Mouse (Mus musculus) kidney, embryonic 16.5 days (tissue): Measurements from ENCODE around the gene Slc9b1. TPM values are rescaled to one million over a fixed set of nuclear protein-coding genes. Genes with fewer than 3 reads are reported as not detected.

ENCODE experiments used
- ATAC-seq: fragments of 200-750 bp; cut with Nextera tagmentation; 2 replicates; pipeline ENCODE4 v1.8.0; 2017; ENCODE audit warnings: moderate TSS enrichment; ENCODE audit not compliant: low FRiP score, low TSS enrichment
- H3K27ac ChIP-seq: fragments of 300-500 bp; sonication (generic); 2 replicates; pipeline ENCODE4 v1.5.1; 2014; ENCODE audit warnings: low read length
- H3K27me3 ChIP-seq: fragments of 300-500 bp; sonication (generic); 2 replicates; pipeline ENCODE4 v1.6.1; 2014; ENCODE audit warnings: low read length, control low read depth, mixed read lengths; ENCODE audit not compliant: insufficient read depth
- H3K36me3 ChIP-seq: fragments of 300-500 bp; sonication (generic); 2 replicates; pipeline ENCODE4 v1.6.1; 2014; ENCODE audit warnings: low read length, control low read depth, mixed read lengths; ENCODE audit not compliant: insufficient read depth
- H3K4me1 ChIP-seq: fragments of 300-500 bp; sonication (generic); 2 replicates; pipeline ENCODE4 v1.6.1; 2014; ENCODE audit warnings: low read length, control low read depth, mixed read lengths; ENCODE audit not compliant: insufficient read depth
- H3K4me2 ChIP-seq: fragments of 300-500 bp; sonication (generic); replicated peaks from 2 replicates; pipeline ENCODE4 v1.6.1; 2014; ENCODE audit warnings: low read depth, low read length
- H3K4me3 ChIP-seq: fragments of 300-500 bp; sonication (generic); 2 replicates; pipeline ENCODE4 v1.5.1; 2014; ENCODE audit warnings: mild to moderate bottlenecking, low read length
- H3K9ac ChIP-seq: fragments of 300-500 bp; sonication (generic); replicated peaks from 2 replicates; pipeline ENCODE4 v1.6.1; 2014; ENCODE audit warnings: low read length
- H3K9me3 ChIP-seq: fragments of 300-500 bp; sonication (generic); 2 replicates; pipeline ENCODE4 v1.6.1; 2016; ENCODE audit warnings: low read length, control low read depth
- WGBS: fragments of 180-500 bp; shearing (Covaris S2); extraction: QIAGEN DNeasy Blood & Tissue Kit; methylation state at CpG from one replicate; pipeline ENCODE4 v1.1.7; 2014; 5-methylcytosine and 5-hydroxymethylcytosine counted together
- polyA plus RNA-seq: library from polyadenylated mRNA; unstranded; fragments of >200 nt; fragmentation: Nextera tagmentation; extraction: Ambion mirVana; gene quantifications from 2 replicates; pipeline ENCODE4 v1.2.1, GENCODE M21; 2015

Gene Slc9b1
- 0.41 and 0.44 TPM in 2 replicates for polyA plus RNA-seq

- WGBS = 75% methylated on average over 14 of the region's 14 CpGs
Observed at GRCm38 (mm10) chr3:135347739-135348264, at the start of gene Slc9b1. Slc9b1 (plus strand) TSS chr3:135348029.

DNA sequence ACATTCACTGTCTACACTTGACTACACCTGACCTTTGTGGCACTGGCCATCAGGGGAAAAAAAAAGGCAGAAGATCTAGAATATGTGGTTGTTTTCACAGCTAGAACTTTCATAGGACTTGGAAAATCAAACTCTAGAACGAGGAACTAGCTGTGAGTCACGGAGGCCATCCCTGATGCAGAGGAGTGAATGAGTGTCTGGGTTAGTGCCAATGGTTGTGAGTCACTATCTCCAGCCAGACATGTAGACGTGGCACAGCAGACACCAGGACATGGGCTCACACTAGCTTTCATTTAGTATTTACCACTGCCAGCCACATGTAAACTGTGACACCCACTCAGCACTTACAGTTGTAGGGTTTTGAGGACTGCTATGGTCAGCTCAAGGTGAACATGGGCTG lies 49.3 kb upstream of the Slc9b1 start:
- 83% methylated on average over 3 of the region's 3 CpGs for WGBS
- H3K4me3 ChIP-seq = no peak overlapping the region
- no peaks in the 10 kb centered on the region for H3K4me1 ChIP-seq
- no peaks in the 10 kb centered on the region for H3K9me3 ChIP-seq
- H3K9ac ChIP-seq = no peak overlapping the region
- no peak overlapping the region for H3K27ac ChIP-seq
- H3K27me3 ChIP-seq = no peaks in the 10 kb centered on the region
- no peak for ATAC-seq
- no peaks in the 10 kb centered on the region for H3K36me3 ChIP-seq
- H3K4me2 ChIP-seq = no peak overlapping the region

More at GRCm38 (mm10) chr3:135347739-135348264, at the start of gene Slc9b1:
- no peaks in the 10 kb centered on the region for H3K27me3 ChIP-seq
- H3K4me2 ChIP-seq = no peak within 1 kb of the TSS
- ATAC-seq = no peak
- no peak within 1 kb of the TSS for H3K9ac ChIP-seq
- H3K4me3 ChIP-seq = no peak within 1 kb of the TSS
- H3K36me3 ChIP-seq = no peaks in the 10 kb centered on the region
- no peaks in the 10 kb centered on the region for H3K4me1 ChIP-seq
- no peak within 1 kb of the TSS for H3K27ac ChIP-seq
- H3K9me3 ChIP-seq = no peaks in the 10 kb centered on the region; the same call in 1 of the 2 replicates

- Histone ChIP-seq H3K9me3 (no peaks in the 10 kb centered on the region), H3K27me3 (no peaks in the 10 kb centered on the region), H3K36me3 (no peaks in the 10 kb centered on the region), H3K9ac (no peak overlapping the region), H3K4me1 (no peaks in the 10 kb centered on the region), H3K27ac (no peak overlapping the region), H3K4me3 (no peak overlapping the region), H3K4me2 (no peak overlapping the region)
- no peak for ATAC-seq
- WGBS = 34% methylated on average over 6 of the region's 6 CpGs
Observed at GRCm38 (mm10) chr3:135300081-135300480, 47.7 kb upstream of the Slc9b1 start.

- Histone ChIP-seq H3K4me3 (no peak overlapping the region), H3K27me3 (no peaks in the 10 kb centered on the region), H3K4me2 (no peak overlapping the region), H3K27ac (no peak overlapping the region), H3K4me1 (0 out of 2 replicates have a peak, but pooled peaks cover 4% of the 10 kb centered on the region), H3K36me3 (no peaks in the 10 kb centered on the region), H3K9me3 (no peaks in the 10 kb centered on the region), H3K9ac (no peak overlapping the region)
- WGBS = 30% methylated on average over 6 of the region's 6 CpGs
- no peak for ATAC-seq
Observed at GRCm38 (mm10) chr3:135304060-135304459, 43.8 kb upstream of the Slc9b1 start.

GRCm38 (mm10) chr3:135304566-135304965 lies 43.3 kb upstream of the Slc9b1 start:
- 25% methylated on average over 9 of the region's 9 CpGs for WGBS
- Histone ChIP-seq H3K9me3 (no peaks in the 10 kb centered on the region), H3K27me3 (no peaks in the 10 kb centered on the region), H3K36me3 (no peaks in the 10 kb centered on the region), H3K27ac (no peak overlapping the region), H3K9ac (no peak overlapping the region), H3K4me3 (no peak overlapping the region), H3K4me2 (no peak overlapping the region), H3K4me1 (0 out of 2 replicates have a peak, but pooled peaks cover 4% of the 10 kb centered on the region)
- ATAC-seq = no peak

- Histone ChIP-seq H3K4me2 (peak within 1 kb of the TSS; percentile 65), H3K9ac (peak within 1 kb of the TSS; percentile 41), H3K27ac (no peak within 1 kb of the TSS), H3K4me1 (0 out of 2 replicates have a peak, but pooled peaks cover 4% of the 10 kb centered on the region), H3K9me3 (no peaks in the 10 kb centered on the region), H3K4me3 (peak within 1 kb of the TSS; percentile 42), H3K27me3 (no peaks in the 10 kb centered on the region), H3K36me3 (no peaks in the 10 kb centered on the region)
- peak; percentile 98 for ATAC-seq
- 5% methylated on average over 28 of the region's 28 CpGs for WGBS
Observed at GRCm38 (mm10) chr3:135307411-135308259, 40.2 kb upstream of the Slc9b1 start, which contains the start of gene Slc9b2. Slc9b2 (plus strand) TSS chr3:135307700.

DNA sequence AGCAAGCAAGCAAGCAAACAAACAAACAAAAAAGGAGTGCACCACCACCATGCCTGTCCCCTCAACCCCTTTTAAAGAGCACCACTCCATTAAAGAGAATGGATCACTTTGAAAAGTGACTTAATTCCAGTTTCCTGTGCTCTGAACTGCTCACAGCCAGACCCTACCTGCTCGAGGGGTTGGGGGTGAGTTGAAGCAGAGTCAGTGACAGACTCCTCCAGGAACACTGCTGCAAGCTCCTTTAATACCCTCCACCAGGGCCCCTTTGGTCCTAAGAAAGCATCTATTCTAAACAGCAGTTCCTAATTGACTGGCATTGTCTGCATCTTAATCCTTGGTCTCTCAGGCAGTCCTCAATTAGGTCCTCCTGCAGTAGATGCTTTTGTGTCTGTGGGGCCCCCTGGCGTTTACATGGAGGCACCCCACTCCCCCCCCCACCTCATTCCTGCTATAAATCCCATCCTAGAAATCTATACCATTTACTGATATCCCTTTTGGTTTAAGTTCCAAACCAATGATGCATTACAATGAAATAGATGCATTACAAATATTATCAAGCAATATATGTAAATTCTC lies 34.8 kb upstream of the Slc9b1 start:
- Histone ChIP-seq H3K4me1 (0 out of 2 replicates have a peak, but pooled peaks cover 2% of the 10 kb centered on the region), H3K27me3 (no peaks in the 10 kb centered on the region), H3K36me3 (no peaks in the 10 kb centered on the region), H3K4me3 (no peak overlapping the region), H3K4me2 (no peak overlapping the region), H3K27ac (no peak overlapping the region), H3K9me3 (peaks cover 3% of the 10 kb centered on the region; the same call in 1 of the 2 replicates), H3K9ac (no peak overlapping the region)
- 37% methylated on average over 2 of the region's 2 CpGs for WGBS
- ATAC-seq = no peak

GRCm38 (mm10) chr3:135313727-135314126 lies 34.1 kb upstream of the Slc9b1 start:
- Histone ChIP-seq H3K9ac (no peak overlapping the region), H3K36me3 (no peaks in the 10 kb centered on the region), H3K4me2 (no peak overlapping the region), H3K4me1 (no peaks in the 10 kb centered on the region), H3K27ac (no peak overlapping the region), H3K9me3 (peaks cover 3% of the 10 kb centered on the region; the same call in 1 of the 2 replicates), H3K27me3 (no peaks in the 10 kb centered on the region), H3K4me3 (no peak overlapping the region)
- ATAC-seq = no peak
- 85% methylated on average over 2 of the region's 2 CpGs for WGBS

DNA sequence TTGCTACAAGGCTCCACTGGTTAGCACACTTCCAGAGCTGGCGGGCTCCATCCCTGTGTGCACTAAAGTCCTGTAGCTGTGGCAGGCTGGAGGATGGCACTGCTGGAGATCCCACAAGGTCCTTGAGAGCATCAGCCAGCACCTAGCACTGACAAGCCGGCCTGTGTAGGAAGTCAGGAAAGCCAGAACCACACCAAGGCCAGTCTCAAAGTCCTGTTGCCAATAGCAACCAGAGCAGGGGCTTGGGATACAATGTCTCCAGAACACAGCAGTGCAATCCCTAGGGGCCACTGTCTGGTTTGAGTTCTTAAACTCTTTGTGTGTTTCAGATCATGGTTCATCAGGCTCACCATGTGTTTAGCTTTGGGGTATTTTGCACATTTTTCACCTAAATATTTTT lies 33.0 kb upstream of the Slc9b1 start:
- H3K27me3 ChIP-seq = no peaks in the 10 kb centered on the region
- H3K27ac ChIP-seq = no peak overlapping the region
- ATAC-seq = peak; percentile 27; the same call in 1 of the 2 replicates
- H3K9ac ChIP-seq = no peak overlapping the region
- peaks cover 3% of the 10 kb centered on the region; the same call in 1 of the 2 replicates for H3K9me3 ChIP-seq
- no peak overlapping the region for H3K4me3 ChIP-seq
- H3K4me2 ChIP-seq = no peak overlapping the region
- WGBS = 67% methylated on average over 2 of the region's 2 CpGs
- H3K36me3 ChIP-seq = no peaks in the 10 kb centered on the region
- no peaks in the 10 kb centered on the region for H3K4me1 ChIP-seq
